Comparison of ENCODE assay signal across 12 mouse cellular contexts in the genomic region with DNA sequence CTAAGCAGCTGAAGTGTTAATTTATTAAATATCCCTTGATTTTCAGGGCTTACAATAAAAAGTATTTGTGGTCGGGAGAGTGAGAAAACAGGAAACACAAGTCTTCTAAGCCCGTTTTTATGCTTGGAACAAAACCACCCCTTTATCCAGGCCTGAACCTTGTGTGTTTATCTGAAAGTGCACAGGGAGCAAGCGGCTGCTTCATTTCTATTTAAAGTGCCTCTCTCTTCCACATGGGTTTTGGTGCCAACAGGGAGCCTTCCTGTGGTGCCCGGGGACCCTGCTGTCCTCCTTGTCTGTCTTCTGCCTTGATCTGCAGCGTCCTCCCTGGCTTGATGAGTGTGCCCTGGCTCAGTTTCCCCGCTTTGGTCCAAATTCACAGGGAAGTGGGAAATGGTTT. TPM values are rescaled to one million over a fixed set of nuclear protein-coding genes. Genes with fewer than 3 reads are reported as not detected.
DNase-seq lines count a peak whose midpoint lies in the region; ATAC-seq and TF ChIP-seq lines count a peak whose summit lies in the region.
"Had no signal": no experiment of that assay in that cellular context is flagged by ENCODE, and none has a peak within 500 bp of the region (broad histone marks: within the 10 kb centered on the region; RNA-seq: fewer than 3 reads in every experiment).

No protein-coding gene starts in this region.

- DNase-seq in kidney, postnatal 10 days: no peak
- no peak for DNase-seq in embryonic facial prominence, embryonic 10.5 days (ENCODE audit: low spot score)
- DNase-seq in heart, adult 2 months: peak in 1 of 2 experiments; percentile 7
- DNase-seq in thymus, postnatal 10 days (ENCODE audit: low spot score in 2 of 2): no peak
- DNase-seq: cerebellum, adult 8-10 months; gastrocnemius, postnatal 14 days; kidney, adult 9 months; thymus, postnatal 14 days had no signal

- TF ChIP-seq EP300 in heart, adult 2 months (IDR thresholded peaks at IDR 0.05; ENCODE audit: insufficient read depth, low read depth, low read length): no peak

- H3K4me2 ChIP-seq in kidney, embryonic 14.5 days (replicated peaks; ENCODE audit: low read depth, low read length): no peak overlapping the region
- no peak overlapping the region for H3K4me2 ChIP-seq in intestine, embryonic 15.5 days (replicated peaks)
- no peak overlapping the region for H3K4me2 ChIP-seq in midbrain, embryonic 15.5 days

- ATAC-seq in kidney, embryonic 14.5 days (ENCODE audit: low FRiP score, low TSS enrichment): no peak
- no peak for ATAC-seq in intestine, embryonic 15.5 days
- ATAC-seq in megakaryocyte-erythroid progenitor cell, adult 5-6 weeks (replicated peaks; ENCODE audit: low FRiP score, low TSS enrichment, poor library complexity, severe bottlenecking): no peak
- ATAC-seq in midbrain, embryonic 15.5 days (replicated peaks): no peak

- no peaks in the 10 kb centered on the region for H3K36me3 ChIP-seq in kidney, embryonic 14.5 days (ENCODE audit: control insufficient read depth, insufficient read depth, low read length)
- H3K36me3 ChIP-seq in embryonic facial prominence, embryonic 10.5 days (replicated peaks): no peaks in the 10 kb centered on the region
- H3K36me3 ChIP-seq in heart, adult 2 months (ENCODE audit: control insufficient read depth, insufficient read depth, low read length): peaks cover 2% of the 10 kb centered on the region; the same call in 1 of the 2 replicates
- no peaks in the 10 kb centered on the region for H3K36me3 ChIP-seq in intestine, embryonic 15.5 days
- H3K36me3 ChIP-seq in midbrain, embryonic 15.5 days (replicated peaks): no peaks in the 10 kb centered on the region

- no peak for TF ChIP-seq POLR2A in heart, adult 2 months (IDR thresholded peaks at IDR 0.05; ENCODE audit: insufficient read depth, low read depth, low read length)

- H3K4me3 ChIP-seq in kidney, embryonic 14.5 days (ENCODE audit: low read length): no peak overlapping the region
- no peak overlapping the region for H3K4me3 ChIP-seq in embryonic facial prominence, embryonic 10.5 days
- no peak overlapping the region for H3K4me3 ChIP-seq in heart, adult 2 months
- no peak overlapping the region for H3K4me3 ChIP-seq in intestine, embryonic 15.5 days (replicated peaks)
- H3K4me3 ChIP-seq in midbrain, embryonic 15.5 days: no peak overlapping the region

- H3K9ac ChIP-seq in kidney, embryonic 14.5 days (ENCODE audit: low read depth, low read length): no peak overlapping the region
- no peak overlapping the region for H3K9ac ChIP-seq in heart, adult 2 months (ENCODE audit: low read depth, low read length)
- no peak overlapping the region for H3K9ac ChIP-seq in intestine, embryonic 15.5 days
- no peak overlapping the region for H3K9ac ChIP-seq in midbrain, embryonic 15.5 days

- H3K27me3 ChIP-seq in kidney, embryonic 14.5 days (ENCODE audit: control insufficient read depth, insufficient read depth, low read length): no peaks in the 10 kb centered on the region
- H3K27me3 ChIP-seq in embryonic facial prominence, embryonic 10.5 days (replicated peaks; ENCODE audit: low read depth, poor library complexity, severe bottlenecking): no peaks in the 10 kb centered on the region
- H3K27me3 ChIP-seq in heart, adult 2 months (ENCODE audit: control insufficient read depth, insufficient read depth, low read length): no peaks in the 10 kb centered on the region
- H3K27me3 ChIP-seq in intestine, embryonic 15.5 days (replicated peaks): no peaks in the 10 kb centered on the region
- H3K27me3 ChIP-seq in midbrain, embryonic 15.5 days (replicated peaks): no peaks in the 10 kb centered on the region

- H3K4me1 ChIP-seq in kidney, embryonic 14.5 days (ENCODE audit: control insufficient read depth, insufficient read depth, low read length): peaks cover 10% of the 10 kb centered on the region; the same call in 1 of the 2 replicates
- H3K4me1 ChIP-seq in embryonic facial prominence, embryonic 10.5 days: peaks cover 17% of the 10 kb centered on the region
- peaks cover 2% of the 10 kb centered on the region for H3K4me1 ChIP-seq in heart, adult 2 months (ENCODE audit: control insufficient read depth, insufficient read depth, low read length)
- H3K4me1 ChIP-seq in intestine, embryonic 15.5 days (replicated peaks): peaks cover 10% of the 10 kb centered on the region; the same call in 1 of the 2 replicates
- peaks cover 3% of the 10 kb centered on the region; the same call in 1 of the 2 replicates for H3K4me1 ChIP-seq in midbrain, embryonic 15.5 days

- 47% methylated on average over 6 of the region's 6 CpGs for WGBS in kidney, embryonic 14.5 days
- 71% methylated on average over 6 of the region's 6 CpGs for WGBS in embryonic facial prominence, embryonic 10.5 days
- WGBS in heart, adult 2 months: 24% methylated on average over 6 of the region's 6 CpGs
- WGBS in intestine, embryonic 15.5 days: 46% methylated on average over 6 of the region's 6 CpGs
- WGBS in midbrain, embryonic 15.5 days: 65% methylated on average over 6 of the region's 6 CpGs

- intact Hi-C loops in heart, adult 2 months (cut with DNase I): no loop called here

- no peaks in the 10 kb centered on the region for H3K79me2 ChIP-seq in heart, adult 2 months (replicated peaks; ENCODE audit: control insufficient read depth, insufficient read depth, low read length)

- no peak for TF ChIP-seq CTCF in heart, adult 2 months (IDR thresholded peaks at IDR 0.05)

- peak overlapping the region; percentile 76 for H3K27ac ChIP-seq in kidney, embryonic 14.5 days (ENCODE audit: low read depth, low read length)
- peak overlapping the region; percentile 19; the same call in 1 of the 2 replicates for H3K27ac ChIP-seq in embryonic facial prominence, embryonic 10.5 days (replicated peaks)
- H3K27ac ChIP-seq in heart, adult 2 months: peak overlapping the region; percentile 59
- peak overlapping the region; percentile 72 for H3K27ac ChIP-seq in intestine, embryonic 15.5 days
- no peak overlapping the region for H3K27ac ChIP-seq in midbrain, embryonic 15.5 days

- H3K9me3 ChIP-seq in kidney, embryonic 14.5 days (ENCODE audit: control insufficient read depth, low read length): no peaks in the 10 kb centered on the region
- H3K9me3 ChIP-seq in embryonic facial prominence, embryonic 10.5 days: no peaks in the 10 kb centered on the region
- H3K9me3 ChIP-seq in intestine, embryonic 15.5 days: no peaks in the 10 kb centered on the region
- H3K9me3 ChIP-seq in midbrain, embryonic 15.5 days: no peaks in the 10 kb centered on the region

RNA-seq across cellular contexts. Expression of gene Arid5b, which starts 40.9 kb away (rescaled TPM):
- 36.1 and 42.9 TPM in 2 replicates for polyA plus RNA-seq in kidney, embryonic 14.5 days (2014; fragmentation: Nextera tagmentation; extraction: Ambion mirVana)
- polyA plus RNA-seq in embryonic facial prominence, embryonic 10.5 days (2016; fragmentation: Nextera tagmentation; extraction: Ambion mirVana): 13.9 and 19.7 TPM in 2 replicates
- total RNA-seq in heart, adult 2 months (2021): 10 to 100 TPM; 21.1 to 22.5 TPM
- polyA plus RNA-seq in heart, adult 2 months (2012; rRNA removed): 6.3 and 8.8 TPM in 2 replicates
- polyA plus RNA-seq in intestine, embryonic 15.5 days (2015; fragmentation: Nextera tagmentation; extraction: Ambion mirVana): 27.2 and 29.0 TPM in 2 replicates
- total RNA-seq in megakaryocyte-erythroid progenitor cell, adult 5-6 weeks (2014; fragmentation: Nextera tagmentation): 0.59 and 1.7 TPM in 2 replicates
- total RNA-seq in megakaryocyte-erythroid progenitor cell, adult 5-6 weeks (2017): 1.2 and 1.6 TPM in 2 replicates
- 19.0 and 19.5 TPM in 2 replicates for polyA plus RNA-seq in midbrain, embryonic 15.5 days (2015; fragmentation: Nextera tagmentation; extraction: Ambion mirVana)
